10 mouse cellular contexts compared by ENCODE assay signal in genomic region chr1:153317486-153318260, GRCm38 (mm10). TPM values are rescaled to one million over a fixed set of nuclear protein-coding genes. Genes with fewer than 3 reads are reported as not detected.
DNase-seq lines count a peak whose midpoint lies in the region; ATAC-seq lines count a peak whose summit lies in the region.
"Had no signal": no experiment of that assay in that cellular context is flagged by ENCODE, and none has a peak within 500 bp of the region (broad histone marks: within the 10 kb centered on the region; RNA-seq: fewer than 3 reads in every experiment).

No protein-coding gene starts in this region.

- H3K4me1 ChIP-seq in hindbrain, embryonic 12.5 days: peaks cover 15% of the 10 kb centered on the region; the same call in 1 of the 2 replicates
- no peaks in the 10 kb centered on the region for H3K4me1 ChIP-seq in hindbrain, embryonic 16.5 days (ENCODE audit: control insufficient read depth, insufficient read depth, low read depth, low read length)

- no peak overlapping the region for H3K4me2 ChIP-seq in hindbrain, embryonic 12.5 days (replicated peaks)
- no peak overlapping the region for H3K4me2 ChIP-seq in hindbrain, embryonic 16.5 days (ENCODE audit: low read length)
- H3K4me2 ChIP-seq: neural tube, embryonic 12.5 days had no signal

- 0 out of 2 replicates have a peak overlapping the region, but pooled peaks have one; percentile 12 for H3K27ac ChIP-seq in hindbrain, embryonic 12.5 days
- no peak overlapping the region for H3K27ac ChIP-seq in hindbrain, embryonic 16.5 days (ENCODE audit: low read depth, low read length)
- H3K27ac ChIP-seq: neural tube, embryonic 12.5 days had no signal

- H3K36me3 ChIP-seq in hindbrain, embryonic 12.5 days: 0 out of 2 replicates have a peak, but pooled peaks cover 5% of the 10 kb centered on the region
- H3K36me3 ChIP-seq in hindbrain, embryonic 16.5 days (ENCODE audit: control insufficient read depth, insufficient read depth, low read length): no peaks in the 10 kb centered on the region
- H3K36me3 ChIP-seq: neural tube, embryonic 12.5 days had no signal

- no peak for ATAC-seq in hindbrain, embryonic 12.5 days (ENCODE audit: low FRiP score)
- ATAC-seq in hindbrain, embryonic 16.5 days: no peak

- DNase-seq in spleen, postnatal 36 days (ENCODE audit: low spot score in 2 of 2): peak; percentile 50 to 58
- DNase-seq in spleen, postnatal 4 days (ENCODE audit: low spot score in 2 of 2): no peak
- peak; percentile 81 for DNase-seq in induced T-regulatory cell, adult 2 months (ENCODE audit: low read depth)
- DNase-seq in urinary bladder, postnatal 25 days (ENCODE audit: low spot score): no peak
- DNase-seq in adrenal gland, postnatal 4 days (ENCODE audit: low spot score in 2 of 2): no peak
- no peak for DNase-seq in retina, embryonic 14.5 days (ENCODE audit: low spot score)
- DNase-seq: adrenal gland, adult 8-10 months had no signal

- WGBS in hindbrain, embryonic 12.5 days: 72% methylated on average over 16 of the region's 16 CpGs
- 73% methylated on average over 16 of the region's 16 CpGs for WGBS in hindbrain, embryonic 16.5 days

- H3K27me3 ChIP-seq in hindbrain, embryonic 12.5 days: no peaks in the 10 kb centered on the region
- H3K27me3 ChIP-seq in hindbrain, embryonic 16.5 days (replicated peaks; ENCODE audit: control insufficient read depth, insufficient read depth, low read length): no peaks in the 10 kb centered on the region
- H3K27me3 ChIP-seq: neural tube, embryonic 12.5 days had no signal

- H3K9me3 ChIP-seq in hindbrain, embryonic 12.5 days (replicated peaks): no peaks in the 10 kb centered on the region
- no peaks in the 10 kb centered on the region for H3K9me3 ChIP-seq in hindbrain, embryonic 16.5 days (ENCODE audit: control insufficient read depth, low read length)
- H3K9me3 ChIP-seq: neural tube, embryonic 12.5 days had no signal

- no peak overlapping the region for H3K9ac ChIP-seq in hindbrain, embryonic 12.5 days
- H3K9ac ChIP-seq in hindbrain, embryonic 16.5 days (ENCODE audit: low read depth, low read length): no peak overlapping the region
- H3K9ac ChIP-seq: neural tube, embryonic 12.5 days had no signal

- no peak overlapping the region for H3K4me3 ChIP-seq in hindbrain, embryonic 12.5 days
- H3K4me3 ChIP-seq in hindbrain, embryonic 16.5 days (ENCODE audit: low read length): no peak overlapping the region
- H3K4me3 ChIP-seq: neural tube, embryonic 12.5 days had no signal

RNA-seq across cellular contexts. Expression of gene Lamc1, which starts 14.9 kb away (rescaled TPM):
- polyA plus RNA-seq in hindbrain, embryonic 12.5 days (2016; fragmentation: Nextera tagmentation; extraction: Ambion mirVana): 35.7 and 36.0 TPM in 2 replicates
- 15.4 and 19.1 TPM in 2 replicates for polyA plus RNA-seq in hindbrain, embryonic 16.5 days (2015; fragmentation: Nextera tagmentation; extraction: Ambion mirVana)
- total RNA-seq in adrenal gland, postnatal 4 days (2021): 100 to 1,000 TPM; 186 to 227 TPM

Comparison
In these comparisons a context has a peak if more than half of its experiments do, and no peak if none do; other contexts are left out.
1. DNase-seq: peak in spleen, postnatal 36 days (2 of 2) and induced T-regulatory cell, adult 2 months (single experiment); none in spleen, postnatal 4 days (0 of 2), urinary bladder, postnatal 25 days (single experiment), adrenal gland, postnatal 4 days (0 of 2) and retina, embryonic 14.5 days (single experiment).